Mouse (Mus musculus): Measurements from ENCODE around the gene Rab11fip3.

GRCm38 (mm10) chr17:26007646-26008045 is 61.7 kb downstream of the Rab11fip3 start:
- no peak for TF ChIP-seq POLR2A (IDR thresholded peaks at IDR 0.05; ENCODE audit: borderline replicate concordance, insufficient read depth, low read length)
- TF ChIP-seq CTCF (IDR thresholded peaks at IDR 0.05; ENCODE audit: borderline replicate concordance, insufficient read depth, low read depth, low read length): no peak
